Mouse (Mus musculus) CD4-positive helper T cell, adult 2 months (primary cell): Measurements from ENCODE around the gene Hivep2.

Experiments
- DNase-seq: peaks from one replicate; pipeline ENCODE4 v3.0.0-alpha.2; 2012; ENCODE audit warnings: low read depth, missing footprints, low spot score

The Hivep2 gene

DNA sequence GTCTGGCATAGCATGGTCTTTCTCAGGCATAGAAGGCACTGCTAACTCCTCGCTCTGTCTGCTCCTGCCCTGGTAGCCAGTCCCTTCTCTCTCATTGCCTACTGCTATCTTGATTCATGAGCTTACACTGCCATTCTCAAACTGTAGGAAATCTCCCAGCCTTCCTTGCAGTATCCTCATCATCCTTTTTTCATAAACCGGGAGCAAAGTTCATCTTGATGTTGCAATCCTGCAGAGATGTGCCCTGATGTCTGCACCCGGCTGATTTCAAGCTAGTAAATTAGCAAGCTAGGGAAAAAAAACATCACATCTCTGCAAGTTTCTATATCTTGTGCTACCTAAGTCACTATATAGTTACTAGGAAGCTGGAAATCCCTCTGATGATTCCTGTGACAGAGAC lies 179.0 kb downstream of the Hivep2 start:
- no peak for DNase-seq

DNA sequence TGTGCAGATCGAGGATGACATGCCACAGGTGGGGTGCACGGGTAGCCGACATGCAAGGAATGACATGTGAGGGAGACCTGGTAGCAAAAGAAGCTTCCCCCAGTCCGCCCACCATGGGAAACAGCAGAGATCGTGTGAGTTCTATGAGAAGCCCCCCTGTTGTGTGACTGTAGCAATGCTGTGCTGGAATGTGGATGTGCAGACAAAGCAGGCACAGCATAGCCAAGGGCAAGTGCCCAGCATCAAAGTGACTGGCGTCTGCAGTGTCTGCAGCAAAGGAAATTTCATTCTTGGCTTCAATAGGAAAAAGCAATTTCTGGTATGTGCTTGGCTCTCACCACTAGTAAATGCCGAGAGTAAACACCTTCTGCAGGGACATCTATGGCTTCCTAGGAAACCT lies 199.0 kb downstream of the Hivep2 start:
- DNase-seq, result no peak

- no peak for DNase-seq
Measured at GRCm38 (mm10) chr10:14168197-14168844, 202.4 kb downstream of the Hivep2 start.

- DNase-seq, result no peak
Measured at GRCm38 (mm10) chr10:14168869-14169566, 203.1 kb downstream of the Hivep2 start.

GRCm38 (mm10) chr10:14174124-14174523 lies 208.2 kb downstream of the Hivep2 start:
- DNase-seq, result no peak

- no peak for DNase-seq
Measured at GRCm38 (mm10) chr10:14179424-14180339, 213.8 kb downstream of the Hivep2 start.

DNA sequence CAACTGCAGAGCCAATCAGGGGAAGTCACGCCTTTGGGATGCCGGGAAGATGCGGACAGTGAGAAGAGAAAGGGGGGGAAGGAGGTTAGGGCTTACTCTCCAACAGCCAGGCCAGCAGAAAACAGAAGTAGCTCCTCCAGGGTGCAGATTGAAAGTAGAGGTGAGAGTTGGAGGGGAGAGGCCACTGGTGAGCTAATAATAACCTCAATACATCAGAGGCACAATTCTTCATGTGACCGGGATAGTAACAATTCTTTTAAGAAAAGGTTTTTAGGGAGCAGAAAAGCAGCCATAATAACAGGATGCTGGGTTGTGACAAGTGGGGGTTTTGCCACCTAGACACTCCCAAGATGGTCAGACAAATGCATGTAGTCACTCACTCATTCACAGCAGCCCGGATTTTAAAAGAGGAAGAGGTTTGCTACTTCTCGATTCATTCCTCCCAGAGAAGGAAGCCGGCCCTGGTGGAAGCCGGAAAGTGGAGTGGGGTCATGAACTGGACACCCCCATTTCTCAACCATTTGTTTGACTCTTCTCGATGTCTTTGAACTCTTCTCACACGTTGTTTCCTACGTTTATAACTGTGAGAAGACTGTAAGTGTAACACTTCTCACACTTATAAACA lies 220.6 kb downstream of the Hivep2 start:
- no peak for DNase-seq

DNA sequence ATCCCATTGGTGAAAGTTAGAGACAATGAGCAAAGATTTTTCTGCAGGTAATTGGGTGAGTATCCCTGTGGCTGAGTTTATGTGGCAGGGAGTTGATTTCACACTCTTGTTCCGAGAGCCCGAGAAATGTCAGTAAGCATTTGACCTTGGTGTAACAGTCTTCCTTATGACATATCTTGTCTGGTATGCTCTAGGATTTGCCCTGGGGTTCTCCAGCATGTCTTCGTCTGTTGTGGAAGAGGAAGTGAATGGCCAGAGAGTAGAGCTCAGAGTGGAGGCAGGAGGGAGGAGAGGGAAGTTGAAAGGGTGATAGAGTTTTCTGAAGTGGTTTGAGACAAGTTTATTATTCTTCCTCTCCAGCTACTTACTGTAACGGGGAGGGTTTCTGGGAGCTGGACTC lies 223.2 kb downstream of the Hivep2 start:
- no peak for DNase-seq

- DNase-seq, result no peak
Measured at GRCm38 (mm10) chr10:14191202-14191601, 225.3 kb downstream of the Hivep2 start.

GRCm38 (mm10) chr10:14192156-14192555 lies 226.3 kb downstream of the Hivep2 start:
- no peak for DNase-seq

DNA sequence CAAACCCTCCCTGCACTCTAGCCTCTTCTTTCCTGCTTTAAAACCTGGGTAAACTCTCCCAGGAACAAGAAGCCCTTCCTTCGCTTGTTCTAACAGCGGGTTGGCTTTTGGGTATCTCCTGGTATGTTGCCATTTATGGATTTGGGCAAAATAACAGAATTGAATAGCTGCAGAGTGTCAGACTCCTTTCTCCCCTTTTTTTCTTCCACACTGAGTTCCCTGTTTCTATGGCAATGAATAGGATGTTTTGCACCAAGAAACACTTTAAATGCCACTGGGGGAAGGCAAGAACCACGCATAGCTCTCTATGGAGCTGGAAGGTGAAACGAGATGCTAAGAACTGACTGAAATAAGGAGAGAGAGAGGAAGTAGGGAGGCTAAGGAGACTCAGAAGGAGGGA lies 227.8 kb downstream of the Hivep2 start:
- no peak for DNase-seq

GRCm38 (mm10) chr10:14195778-14196650 lies 230.1 kb downstream of the Hivep2 start:
- no peak for DNase-seq

- no peak for DNase-seq
Measured at GRCm38 (mm10) chr10:14196785-14197184, 230.9 kb downstream of the Hivep2 start.

GRCm38 (mm10) chr10:14197261-14197660 lies 231.4 kb downstream of the Hivep2 start:
- peak; percentile 47 for DNase-seq

- no peak for DNase-seq
Measured at GRCm38 (mm10) chr10:14199332-14199731, 233.5 kb downstream of the Hivep2 start.

- peak; percentile 16 for DNase-seq
Measured at GRCm38 (mm10) chr10:14200310-14200709, 234.4 kb downstream of the Hivep2 start.
